ENCODE assay signal across 19 mouse cellular contexts in the genomic region with DNA sequence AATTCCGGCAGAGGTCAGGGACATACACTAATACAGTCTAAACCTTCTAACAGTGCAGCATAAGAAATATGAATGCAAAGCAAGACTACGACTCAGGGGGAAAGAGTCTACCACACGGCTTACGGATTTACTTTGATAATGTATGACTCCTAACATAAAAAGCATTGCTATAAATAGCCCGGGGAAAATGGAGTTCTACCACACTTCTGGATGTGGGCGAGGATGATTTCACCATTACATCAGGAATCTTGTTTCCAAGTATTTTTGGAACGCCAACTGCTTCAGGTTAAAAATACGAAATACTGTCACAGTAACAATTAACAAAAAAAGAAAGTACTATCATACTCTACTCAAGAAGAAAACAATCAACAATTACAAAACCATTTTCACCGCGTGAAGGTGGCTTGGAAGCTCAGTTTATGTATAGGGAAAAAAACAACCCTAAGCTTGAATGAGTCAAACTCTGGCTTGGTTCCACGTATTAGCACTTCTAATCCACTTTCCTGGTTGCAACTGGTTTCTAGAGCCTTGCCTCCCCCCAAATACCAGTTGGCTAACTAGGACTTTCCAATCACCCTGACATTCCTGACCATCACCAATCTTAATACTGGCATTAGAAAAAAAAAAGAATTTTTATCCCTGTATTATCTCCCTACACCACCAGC.
DNase-seq lines count a peak whose midpoint lies in the region; ATAC-seq lines count a peak whose summit lies in the region.
"Had no signal": no experiment of that assay in that cellular context is flagged by ENCODE, and none has a peak within 500 bp of the region (broad histone marks: within the 10 kb centered on the region; RNA-seq: fewer than 3 reads in every experiment).

No protein-coding gene starts in this region.

- 52% methylated on average over 11 of the region's 11 CpGs for WGBS in heart, embryonic 15.5 days

- H3K4me3 ChIP-seq in heart, embryonic 15.5 days = no peak overlapping the region
- H3K4me3 ChIP-seq: embryonic facial prominence, embryonic 12.5 days; forebrain, embryonic 10.5 days; hindbrain, embryonic 12.5 days; midbrain, embryonic 10.5 days had no signal

- H3K36me3 ChIP-seq in heart, embryonic 15.5 days = no peaks in the 10 kb centered on the region; the same call in 1 of the 2 replicates
- H3K36me3 ChIP-seq: embryonic facial prominence, embryonic 12.5 days; forebrain, embryonic 10.5 days; hindbrain, embryonic 12.5 days; midbrain, embryonic 10.5 days had no signal

- H3K27me3 ChIP-seq in heart, embryonic 15.5 days = no peaks in the 10 kb centered on the region
- H3K27me3 ChIP-seq: embryonic facial prominence, embryonic 12.5 days; hindbrain, embryonic 12.5 days had no signal

- H3K4me2 ChIP-seq in heart, embryonic 15.5 days = no peak overlapping the region
- H3K4me2 ChIP-seq: embryonic facial prominence, embryonic 12.5 days; hindbrain, embryonic 12.5 days; lung, embryonic 14.5 days had no signal

- no peak overlapping the region for H3K9ac ChIP-seq in heart, embryonic 15.5 days
- H3K9ac ChIP-seq: embryonic facial prominence, embryonic 12.5 days; hindbrain, embryonic 12.5 days; lung, embryonic 14.5 days had no signal

- DNase-seq in heart, postnatal 25 days (ENCODE audit: low spot score) = no peak
- peak; percentile 37 to 54 for DNase-seq in right cerebral cortex, adult 2 months (ENCODE audit: low spot score in 2 of 2)
- DNase-seq in right cerebral cortex, postnatal 14 days = no peak
- DNase-seq in fat pad, adult 2 months (ENCODE audit: extremely low read depth, low read depth, low spot score) = peak; percentile 43
- DNase-seq in telencephalon, adult 2 months (ENCODE audit: low read depth, low spot score) = peak; percentile 83
- no peak for DNase-seq in lung, adult 18-20 months
- no peak for DNase-seq in thymus, postnatal 25 days
- DNase-seq: adrenal gland, postnatal 14 days; cerebellum, adult 8-10 months; gastrocnemius, postnatal 25 days; kidney, postnatal 4 days; lung, embryonic 14.5 days; lung, postnatal 4 days; thymus, adult 18-20 months had no signal

- no peaks in the 10 kb centered on the region for H3K9me3 ChIP-seq in heart, embryonic 15.5 days (replicated peaks)
- H3K9me3 ChIP-seq: embryonic facial prominence, embryonic 12.5 days; forebrain, embryonic 10.5 days; hindbrain, embryonic 12.5 days; midbrain, embryonic 10.5 days had no signal

- peaks cover 11% of the 10 kb centered on the region for H3K4me1 ChIP-seq in heart, embryonic 15.5 days (replicated peaks)
- H3K4me1 ChIP-seq: embryonic facial prominence, embryonic 12.5 days; forebrain, embryonic 10.5 days; hindbrain, embryonic 12.5 days; midbrain, embryonic 10.5 days had no signal

- ATAC-seq in heart, embryonic 15.5 days (replicated peaks; ENCODE audit: insufficient number of reproducible peaks, insufficient read depth, low FRiP score, low read depth) = no peak

- intact Hi-C loops in heart, postnatal 25 days (cut with DNase I) = no loop called here

- peak overlapping the region; percentile 43 for H3K27ac ChIP-seq in heart, embryonic 15.5 days
- H3K27ac ChIP-seq: embryonic facial prominence, embryonic 12.5 days; forebrain, embryonic 10.5 days; hindbrain, embryonic 12.5 days; midbrain, embryonic 10.5 days had no signal

Comparison
In these comparisons a context has a peak if more than half of its experiments do, and no peak if none do; other contexts are left out.
1. DNase-seq: peak in right cerebral cortex, adult 2 months (2 of 2), fat pad, adult 2 months (single experiment) and telencephalon, adult 2 months (single experiment); none in heart, postnatal 25 days (single experiment), right cerebral cortex, postnatal 14 days (single experiment), lung, adult 18-20 months (0 of 2) and thymus, postnatal 25 days (single experiment).